Mouse (Mus musculus) midbrain, embryonic 13.5 days (tissue): Measurements from ENCODE around the gene Kcnk12. TPM values are rescaled to one million over a fixed set of nuclear protein-coding genes. Genes with fewer than 3 reads are reported as not detected.

Source experiments
- ATAC-seq: fragments of 200-750 bp; cut with Nextera tagmentation; 2 replicates; pipeline ENCODE4 v1.8.0; 2017; ENCODE audit warnings: mild to moderate bottlenecking, moderate TSS enrichment, moderate library complexity
- H3K27ac ChIP-seq: fragments of 300-500 bp; sonication (generic); 2 replicates; pipeline ENCODE4 v1.5.1; 2015; ENCODE audit warnings: inconsistent platforms, mild to moderate bottlenecking, moderate library complexity
- H3K27me3 ChIP-seq: fragments of 300-500 bp; sonication (generic); 2 replicates; pipeline ENCODE4 v1.6.1; 2015; ENCODE audit warnings: mild to moderate bottlenecking, inconsistent platforms
- H3K36me3 ChIP-seq: fragments of 300-500 bp; sonication (generic); 2 replicates; pipeline ENCODE4 v1.6.1; 2015; ENCODE audit warnings: mild to moderate bottlenecking, inconsistent platforms
- H3K4me1 ChIP-seq: fragments of 300-500 bp; sonication (generic); replicated peaks from 2 replicates; pipeline ENCODE4 v1.6.1; 2015; ENCODE audit warnings: inconsistent platforms
- H3K4me2 ChIP-seq: fragments of 300-500 bp; sonication (generic); replicated peaks from 2 replicates; pipeline ENCODE4 v1.6.1; 2015; ENCODE audit warnings: moderate library complexity, mild to moderate bottlenecking, inconsistent platforms
- H3K4me3 ChIP-seq: fragments of 300-500 bp; sonication (generic); replicated peaks from 2 replicates; pipeline ENCODE4 v1.5.1; 2015; ENCODE audit warnings: mild to moderate bottlenecking, inconsistent platforms
- H3K9ac ChIP-seq: fragments of 300-500 bp; sonication (generic); replicated peaks from 2 replicates; pipeline ENCODE4 v1.6.1; 2015; ENCODE audit warnings: mild to moderate bottlenecking, inconsistent platforms
- H3K9me3 ChIP-seq: fragments of 300-500 bp; sonication (generic); 2 replicates; pipeline ENCODE4 v1.6.1; 2016; ENCODE audit warnings: mild to moderate bottlenecking, inconsistent platforms
- WGBS: fragments of 180-500 bp; shearing (Covaris S2); methylation state at CpG from one replicate; pipeline ENCODE4 v1.1.7; 2015; 5-methylcytosine and 5-hydroxymethylcytosine counted together
- polyA plus RNA-seq: library from polyadenylated mRNA; unstranded; fragments of >200 nt; fragmentation: Nextera tagmentation; extraction: Ambion mirVana; gene quantifications from 2 replicates; pipeline ENCODE4 v1.2.1, GENCODE M21; 2015

Kcnk12 gene
- polyA plus RNA-seq, 1 experiment from 2014 or later: 0.36 TPM

GRCm38 (mm10) chr17:87784141-87784831 is 13.5 kb downstream of the Kcnk12 start:
- Histone ChIP-seq H3K9me3 (no peaks in the 10 kb centered on the region), H3K4me1 (no peaks in the 10 kb centered on the region), H3K9ac (no peak overlapping the region)

GRCm38 (mm10) chr17:87781244-87781643 is 16.6 kb downstream of the Kcnk12 start:
- Histone ChIP-seq H3K27me3 (no peaks in the 10 kb centered on the region), H3K36me3 (no peaks in the 10 kb centered on the region), H3K9ac (no peak overlapping the region), H3K27ac (no peak overlapping the region), H3K4me3 (no peak overlapping the region), H3K4me2 (no peak overlapping the region), H3K9me3 (no peaks in the 10 kb centered on the region), H3K4me1 (no peaks in the 10 kb centered on the region)
- 93% methylated on average over 5 of the region's 5 CpGs for WGBS
- no peak for ATAC-seq

More at GRCm38 (mm10) chr17:87784141-87784831, 13.5 kb downstream of the Kcnk12 start:
- 79% methylated on average over 14 of the region's 14 CpGs for WGBS
- Histone ChIP-seq H3K27me3 (no peaks in the 10 kb centered on the region), H3K4me2 (no peak overlapping the region), H3K36me3 (no peaks in the 10 kb centered on the region), H3K27ac (no peak overlapping the region), H3K4me3 (no peak overlapping the region)
- ATAC-seq: no peak

- Histone ChIP-seq H3K9ac (no peak overlapping the region), H3K4me2 (no peak overlapping the region), H3K4me3 (no peak overlapping the region), H3K27me3 (no peaks in the 10 kb centered on the region), H3K4me1 (no peaks in the 10 kb centered on the region), H3K36me3 (no peaks in the 10 kb centered on the region), H3K9me3 (no peaks in the 10 kb centered on the region), H3K27ac (no peak overlapping the region)
- no peak for ATAC-seq
- 71% methylated on average over 2 of the region's 2 CpGs for WGBS
Observed at GRCm38 (mm10) chr17:87780164-87780563, 17.6 kb downstream of the Kcnk12 start.

GRCm38 (mm10) chr17:87774982-87775381 is 22.8 kb downstream of the Kcnk12 start:
- Histone ChIP-seq H3K4me3 (no peak overlapping the region), H3K36me3 (no peaks in the 10 kb centered on the region), H3K27me3 (no peaks in the 10 kb centered on the region), H3K9ac (no peak overlapping the region), H3K4me2 (no peak overlapping the region), H3K4me1 (no peaks in the 10 kb centered on the region), H3K9me3 (no peaks in the 10 kb centered on the region), H3K27ac (no peak overlapping the region)
- 84% methylated on average over 8 of the region's 8 CpGs for WGBS
- ATAC-seq: no peak

- no peak overlapping the region for H3K4me3 ChIP-seq
- no peaks in the 10 kb centered on the region; the same call in 1 of the 2 replicates for H3K9me3 ChIP-seq
- H3K27ac ChIP-seq: no peak overlapping the region
- ATAC-seq: no peak
- no peak overlapping the region for H3K4me2 ChIP-seq
- H3K36me3 ChIP-seq: no peaks in the 10 kb centered on the region
- WGBS: 76% methylated on average over 3 of the region's 3 CpGs
- H3K9ac ChIP-seq: no peak overlapping the region
- H3K27me3 ChIP-seq: no peaks in the 10 kb centered on the region
- H3K4me1 ChIP-seq: no peaks in the 10 kb centered on the region
Observed at GRCm38 (mm10) chr17:87773175-87773574, 24.6 kb downstream of the Kcnk12 start.

- H3K4me3 ChIP-seq: no peak overlapping the region
- no peaks in the 10 kb centered on the region for H3K4me1 ChIP-seq
- H3K9me3 ChIP-seq: no peaks in the 10 kb centered on the region; the same call in 1 of the 2 replicates
- no peaks in the 10 kb centered on the region for H3K36me3 ChIP-seq
- H3K4me2 ChIP-seq: no peak overlapping the region
- H3K9ac ChIP-seq: no peak overlapping the region
- no peak overlapping the region for H3K27ac ChIP-seq
- H3K27me3 ChIP-seq: no peaks in the 10 kb centered on the region
- ATAC-seq: no peak
- WGBS: 46% methylated on average over 5 of the region's 5 CpGs
Observed at GRCm38 (mm10) chr17:87770766-87771165, 27.0 kb downstream of the Kcnk12 start.

- peaks cover 10% of the 10 kb centered on the region; the same call in 1 of the 2 replicates for H3K4me1 ChIP-seq
- H3K36me3 ChIP-seq: no peaks in the 10 kb centered on the region
- no peak for ATAC-seq
- H3K27me3 ChIP-seq: no peaks in the 10 kb centered on the region
- WGBS: 90% methylated on average over 6 of the region's 6 CpGs
- H3K4me2 ChIP-seq: no peak overlapping the region
- H3K27ac ChIP-seq: no peak overlapping the region
- H3K9ac ChIP-seq: no peak overlapping the region
- H3K9me3 ChIP-seq: no peaks in the 10 kb centered on the region; the same call in 1 of the 2 replicates
- no peak overlapping the region for H3K4me3 ChIP-seq
Observed at GRCm38 (mm10) chr17:87766888-87767287, 30.9 kb downstream of the Kcnk12 start.

- Histone ChIP-seq H3K36me3 (no peaks in the 10 kb centered on the region), H3K4me1 (peaks cover 10% of the 10 kb centered on the region; the same call in 1 of the 2 replicates), H3K9me3 (no peaks in the 10 kb centered on the region; the same call in 1 of the 2 replicates), H3K4me3 (no peak overlapping the region), H3K27ac (no peak overlapping the region), H3K4me2 (no peak overlapping the region), H3K27me3 (no peaks in the 10 kb centered on the region), H3K9ac (no peak overlapping the region)
- no peak for ATAC-seq
- WGBS: 93% methylated on average over 11 of the region's 11 CpGs
Observed at GRCm38 (mm10) chr17:87765031-87765430, 32.8 kb downstream of the Kcnk12 start.

GRCm38 (mm10) chr17:87763146-87763545 is 34.6 kb downstream of the Kcnk12 start:
- Histone ChIP-seq H3K9ac (no peak overlapping the region), H3K27ac (no peak overlapping the region), H3K36me3 (no peaks in the 10 kb centered on the region), H3K4me3 (no peak overlapping the region), H3K4me2 (no peak overlapping the region), H3K9me3 (no peaks in the 10 kb centered on the region), H3K27me3 (no peaks in the 10 kb centered on the region), H3K4me1 (peaks cover 10% of the 10 kb centered on the region; the same call in 1 of the 2 replicates)
- ATAC-seq: no peak
- WGBS: 32% methylated on average over 7 of the region's 7 CpGs

- Histone ChIP-seq H3K9ac (no peak overlapping the region), H3K27me3 (no peaks in the 10 kb centered on the region), H3K4me3 (no peak overlapping the region), H3K4me1 (peaks cover 10% of the 10 kb centered on the region; the same call in 1 of the 2 replicates), H3K4me2 (no peak overlapping the region), H3K36me3 (no peaks in the 10 kb centered on the region), H3K27ac (no peak overlapping the region), H3K9me3 (no peaks in the 10 kb centered on the region)
- ATAC-seq: no peak
- 89% methylated on average over 4 of the region's 4 CpGs for WGBS
Observed at GRCm38 (mm10) chr17:87760315-87760714, 37.5 kb downstream of the Kcnk12 start.

GRCm38 (mm10) chr17:87745926-87746888 is 51.6 kb downstream of the Kcnk12 start:
- no peaks in the 10 kb centered on the region for H3K36me3 ChIP-seq
- H3K27me3 ChIP-seq: peaks cover 48% of the 10 kb centered on the region
- no peaks in the 10 kb centered on the region; the same call in 1 of the 2 replicates for H3K9me3 ChIP-seq
- peak overlapping the region; percentile 69 for H3K9ac ChIP-seq
- H3K4me3 ChIP-seq: peak overlapping the region; percentile 59
- peak overlapping the region; percentile 56; the same call in 1 of the 2 replicates for H3K27ac ChIP-seq
- H3K4me2 ChIP-seq: peak overlapping the region; percentile 95
- WGBS: 3% methylated on average over 101 of the region's 101 CpGs
- peaks cover 23% of the 10 kb centered on the region for H3K4me1 ChIP-seq
- peak; percentile 86 for ATAC-seq
